Mouse (Mus musculus): ENCODE measurements around the gene Ankmy2. TPM values are rescaled to one million over a fixed set of nuclear protein-coding genes. Genes with fewer than 3 reads are reported as not detected.

The Ankmy2 gene
- polyA plus RNA-seq (2016; fragmentation: Nextera tagmentation; extraction: Ambion mirVana), result 34.5 and 38.4 TPM in 2 replicates

DNA sequence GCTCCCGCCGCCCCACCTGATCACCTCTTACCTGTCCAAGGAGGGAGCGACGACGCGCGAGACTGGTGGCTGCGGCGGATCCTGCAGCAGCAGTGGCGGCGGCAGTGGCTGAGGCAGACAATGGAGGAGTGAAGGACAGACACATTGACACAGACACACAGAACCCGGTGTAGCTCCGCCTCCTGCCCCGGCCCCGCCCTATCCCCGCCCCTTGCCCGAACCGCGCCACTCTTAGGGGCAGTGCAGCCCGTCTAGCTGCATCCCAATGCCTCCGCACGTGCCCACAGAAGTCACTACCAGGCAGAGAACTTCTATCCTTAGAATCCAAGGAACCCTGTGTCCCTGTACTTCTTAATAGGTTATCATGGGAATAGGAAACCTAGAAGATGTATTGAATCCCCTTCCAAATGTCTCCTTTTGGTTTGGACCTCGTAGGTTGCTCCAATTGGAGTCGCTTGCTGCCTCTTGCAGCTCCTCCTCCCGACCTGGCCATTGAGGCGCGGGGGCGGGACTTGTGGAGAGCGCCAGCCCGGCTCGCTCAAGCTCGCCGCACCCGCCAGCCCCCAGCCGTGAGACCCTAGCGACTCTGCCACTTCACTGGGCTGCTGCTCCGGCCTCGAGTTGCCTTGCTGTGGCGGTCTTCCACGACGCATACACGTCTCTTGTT lies at the start of gene Ankmy2:
Gene Ankmy2 (plus strand): TSS at position 478 of the 667 bp plus-strand sequence.
- no peaks in the 10 kb centered on the region for H3K27me3 ChIP-seq
- peak within 1 kb of the TSS; percentile 70 for H3K4me2 ChIP-seq (replicated peaks)
- peak; percentile 98 for ATAC-seq (ENCODE audit: low FRiP score)
- H3K36me3 ChIP-seq, result no peaks in the 10 kb centered on the region
- no peaks in the 10 kb centered on the region for H3K9me3 ChIP-seq (replicated peaks)
- peaks cover 22% of the 10 kb centered on the region for H3K4me1 ChIP-seq
- peak within 1 kb of the TSS; percentile 91 for H3K4me3 ChIP-seq
- peak within 1 kb of the TSS; percentile 92 for H3K27ac ChIP-seq
- WGBS, result under 1% methylated on average over 42 of the region's 42 CpGs
- peak within 1 kb of the TSS; percentile 91 for H3K9ac ChIP-seq

DNA sequence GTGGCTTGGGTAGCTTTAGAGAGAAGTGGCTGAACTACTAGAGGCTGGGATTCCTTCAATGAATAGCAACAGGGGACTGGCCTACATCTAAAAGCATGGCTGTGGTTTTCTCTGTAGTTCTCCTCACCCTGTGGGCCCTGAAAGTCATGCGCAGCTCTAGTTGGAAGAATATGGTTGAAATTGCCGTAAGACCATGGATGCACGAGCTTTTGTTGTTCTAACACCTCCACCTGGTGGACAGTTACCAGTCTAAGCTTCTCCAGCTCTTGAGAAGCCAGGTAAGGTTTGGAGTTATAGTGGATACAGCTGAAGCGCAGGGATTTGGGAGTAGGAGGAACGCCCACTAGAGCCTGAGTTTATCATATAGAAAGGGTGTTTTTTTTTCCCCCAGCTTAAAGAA lies 48.5 kb upstream of the Ankmy2 start:
- H3K27ac ChIP-seq, result no peak overlapping the region
- no peak overlapping the region for H3K9ac ChIP-seq
- no peaks in the 10 kb centered on the region for H3K9me3 ChIP-seq (replicated peaks)
- H3K4me3 ChIP-seq, result no peak overlapping the region
- WGBS, result 95% methylated on average over 5 of the region's 5 CpGs
- H3K4me2 ChIP-seq (replicated peaks), result no peak overlapping the region
- H3K36me3 ChIP-seq, result peaks cover 74% of the 10 kb centered on the region
- no peaks in the 10 kb centered on the region for H3K4me1 ChIP-seq
- H3K27me3 ChIP-seq, result no peaks in the 10 kb centered on the region
- ATAC-seq (ENCODE audit: low FRiP score), result no peak

DNA sequence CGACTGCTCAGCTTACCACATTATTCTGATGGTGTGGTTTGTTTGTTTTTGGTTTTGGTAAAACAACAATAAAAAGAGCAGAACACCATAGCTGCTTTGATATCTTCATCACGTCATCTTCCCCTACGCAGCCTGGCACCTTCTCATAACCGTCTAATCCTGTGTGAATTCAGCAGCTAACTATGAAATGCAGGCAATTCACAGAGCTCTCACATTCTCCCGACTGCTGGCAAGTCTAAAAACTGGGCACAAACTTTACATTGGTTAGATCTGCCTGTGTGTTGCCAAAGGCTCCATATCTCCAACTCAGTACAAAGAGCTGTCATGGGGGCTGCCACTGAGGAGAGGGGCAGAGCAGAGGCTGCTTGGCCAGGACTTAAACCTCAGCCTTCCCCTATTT lies 46.5 kb upstream of the Ankmy2 start:
- H3K4me3 ChIP-seq, result no peak overlapping the region
- WGBS, result 96% methylated on average over 5 of the region's 5 CpGs
- H3K9me3 ChIP-seq (replicated peaks), result no peaks in the 10 kb centered on the region
- no peaks in the 10 kb centered on the region for H3K4me1 ChIP-seq
- peaks cover 80% of the 10 kb centered on the region for H3K36me3 ChIP-seq
- H3K4me2 ChIP-seq (replicated peaks), result no peak overlapping the region
- no peak overlapping the region for H3K9ac ChIP-seq
- H3K27ac ChIP-seq, result no peak overlapping the region
- no peak for ATAC-seq (ENCODE audit: low FRiP score)
- no peaks in the 10 kb centered on the region for H3K27me3 ChIP-seq

DNA sequence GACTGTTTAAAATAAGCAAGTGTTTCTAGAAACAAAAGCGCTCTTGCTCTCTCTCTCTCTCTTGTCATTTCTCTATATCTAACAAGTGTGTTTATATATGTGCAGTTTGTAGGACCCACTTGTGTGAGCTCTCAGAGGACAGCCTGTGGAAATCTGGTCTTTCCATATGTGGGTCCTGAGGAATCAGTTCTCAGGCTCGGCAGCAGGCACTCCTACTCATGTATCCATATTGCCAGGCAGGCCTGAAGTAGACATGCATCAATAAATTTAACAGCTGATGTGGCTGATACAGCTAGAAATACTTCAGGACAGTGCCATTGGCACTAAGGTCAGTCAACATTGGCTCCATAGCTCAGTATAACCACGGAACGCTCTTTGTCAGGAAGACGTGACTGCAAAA lies 45.8 kb upstream of the Ankmy2 start:
- no peak overlapping the region for H3K9ac ChIP-seq
- no peak for ATAC-seq (ENCODE audit: low FRiP score)
- H3K27ac ChIP-seq, result no peak overlapping the region
- 92% methylated on average over 5 of the region's 5 CpGs for WGBS
- H3K4me1 ChIP-seq, result no peaks in the 10 kb centered on the region
- H3K36me3 ChIP-seq, result peaks cover 83% of the 10 kb centered on the region
- H3K27me3 ChIP-seq, result no peaks in the 10 kb centered on the region
- no peak overlapping the region for H3K4me2 ChIP-seq (replicated peaks)
- no peak overlapping the region for H3K4me3 ChIP-seq
- no peaks in the 10 kb centered on the region for H3K9me3 ChIP-seq (replicated peaks)

DNA sequence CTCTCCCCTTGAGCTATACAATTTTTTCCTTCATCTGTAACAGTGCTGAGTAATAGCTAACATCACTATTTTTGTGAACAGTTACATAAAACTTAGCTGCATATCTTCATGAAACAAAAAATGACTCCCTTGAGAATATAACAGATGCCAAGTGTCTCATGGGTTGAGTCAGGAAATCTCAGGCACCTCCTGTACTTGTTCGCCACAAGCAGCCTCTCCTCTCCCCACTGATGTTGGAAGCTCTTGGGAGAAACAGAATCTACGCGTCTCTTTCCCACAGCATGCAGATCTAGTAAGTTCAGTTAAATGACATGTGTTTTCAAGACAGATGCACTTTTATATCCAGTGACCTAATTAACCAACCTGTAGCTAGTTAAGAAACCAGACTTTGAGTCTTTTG lies 44.8 kb upstream of the Ankmy2 start:
- no peak for ATAC-seq (ENCODE audit: low FRiP score)
- Histone ChIP-seq H3K4me2 (replicated peaks) (no peak overlapping the region), H3K27me3 (no peaks in the 10 kb centered on the region), H3K4me1 (no peaks in the 10 kb centered on the region), H3K27ac (no peak overlapping the region), H3K36me3 (peaks cover 82% of the 10 kb centered on the region), H3K4me3 (no peak overlapping the region), H3K9me3 (replicated peaks) (no peaks in the 10 kb centered on the region), H3K9ac (no peak overlapping the region)
- 94% methylated on average over 3 of the region's 3 CpGs for WGBS

DNA sequence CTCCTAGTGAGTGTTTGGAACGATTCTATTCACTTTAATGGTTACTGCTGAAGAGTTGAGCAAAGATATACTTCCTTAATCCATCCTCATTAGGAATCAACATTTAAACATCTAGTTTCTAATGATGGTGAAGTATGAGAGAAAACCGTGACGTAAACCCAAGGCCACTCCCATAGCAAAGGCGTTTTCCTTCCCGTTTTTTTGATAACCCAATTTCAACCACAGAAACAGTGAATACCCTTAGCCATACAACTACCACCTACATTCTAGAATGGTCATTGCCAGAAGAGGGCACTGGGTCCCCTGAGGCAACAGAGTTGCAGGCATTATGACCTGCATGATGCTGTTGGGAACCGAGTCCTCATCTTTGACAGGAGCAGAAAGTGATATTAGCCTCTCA lies 39.8 kb upstream of the Ankmy2 start:
- Histone ChIP-seq H3K9me3 (replicated peaks) (no peaks in the 10 kb centered on the region), H3K4me1 (no peaks in the 10 kb centered on the region), H3K9ac (no peak overlapping the region), H3K4me2 (replicated peaks) (no peak overlapping the region), H3K27ac (no peak overlapping the region), H3K27me3 (no peaks in the 10 kb centered on the region), H3K36me3 (peaks cover 70% of the 10 kb centered on the region), H3K4me3 (no peak overlapping the region)
- ATAC-seq (ENCODE audit: low FRiP score), result no peak
- WGBS, result 94% methylated on average over 6 of the region's 6 CpGs

DNA sequence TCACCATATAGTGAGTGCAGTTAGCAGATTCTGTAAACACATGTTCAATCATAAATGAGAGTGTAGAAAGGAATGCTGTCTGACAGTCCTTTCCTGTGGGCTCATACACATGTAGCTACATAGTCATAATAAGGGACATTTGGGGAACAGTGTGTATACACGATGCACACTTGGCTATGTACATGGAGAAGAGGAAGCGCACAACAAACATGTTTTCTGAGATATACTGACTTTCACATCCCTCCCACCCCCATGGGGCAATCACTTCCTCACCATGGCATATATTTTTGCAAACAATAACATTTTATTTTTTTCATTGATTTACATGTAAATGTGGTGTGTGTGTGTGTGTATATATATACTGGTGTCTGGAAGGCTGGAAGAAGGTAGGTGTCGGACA lies 37.7 kb upstream of the Ankmy2 start:
- Histone ChIP-seq H3K27ac (no peak overlapping the region), H3K4me1 (no peaks in the 10 kb centered on the region), H3K36me3 (peaks cover 67% of the 10 kb centered on the region), H3K4me3 (no peak overlapping the region), H3K9ac (no peak overlapping the region), H3K4me2 (replicated peaks) (no peak overlapping the region), H3K9me3 (replicated peaks) (no peaks in the 10 kb centered on the region), H3K27me3 (no peaks in the 10 kb centered on the region)
- WGBS, result 93% methylated on average over 3 of the region's 3 CpGs
- ATAC-seq (ENCODE audit: low FRiP score), result no peak

DNA sequence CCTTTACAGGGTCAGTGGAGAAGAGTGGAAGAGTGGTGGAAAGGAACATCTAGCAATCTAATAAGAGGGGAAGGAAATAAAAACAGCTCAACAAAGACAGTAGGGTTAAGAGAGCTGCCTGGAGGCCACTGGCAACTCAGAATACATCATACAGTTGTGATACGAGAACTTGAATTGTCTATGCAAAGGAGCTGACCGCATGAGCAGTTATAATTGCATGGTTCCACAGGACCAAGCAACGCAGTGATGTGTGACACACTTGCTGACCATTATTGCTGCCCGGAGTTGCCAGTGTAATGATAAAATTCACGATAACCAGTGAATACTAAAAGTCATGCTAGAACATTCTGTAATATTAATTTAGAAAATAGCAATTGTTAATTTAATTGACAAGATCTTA lies 30.9 kb upstream of the Ankmy2 start:
- Histone ChIP-seq H3K4me2 (replicated peaks) (no peak overlapping the region), H3K9ac (no peak overlapping the region), H3K4me1 (no peaks in the 10 kb centered on the region), H3K4me3 (no peak overlapping the region), H3K27ac (no peak overlapping the region), H3K9me3 (replicated peaks) (no peaks in the 10 kb centered on the region), H3K36me3 (peaks cover 38% of the 10 kb centered on the region), H3K27me3 (no peaks in the 10 kb centered on the region)
- no peak for ATAC-seq (ENCODE audit: low FRiP score)
- WGBS, result 94% methylated on average over 5 of the region's 5 CpGs

DNA sequence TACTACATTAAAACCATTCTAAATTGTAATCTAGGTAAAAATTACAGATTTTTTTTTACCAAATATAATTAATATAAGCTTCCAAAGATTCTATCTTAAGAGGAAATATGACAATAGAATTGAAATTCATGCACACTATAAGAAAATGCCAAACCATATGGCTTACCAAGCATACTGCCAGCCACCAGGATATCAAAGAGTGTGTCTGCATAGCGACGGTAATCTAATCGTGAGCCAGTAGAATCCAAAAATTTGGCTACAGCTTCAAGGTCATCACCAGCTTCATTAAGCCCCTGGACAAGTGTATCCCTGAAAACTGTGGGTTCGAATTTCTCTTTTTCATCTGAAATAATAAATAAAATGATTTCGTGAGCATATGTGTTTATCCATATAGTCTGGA lies 27.1 kb upstream of the Ankmy2 start:
- Histone ChIP-seq H3K27ac (no peak overlapping the region), H3K36me3 (peaks cover 42% of the 10 kb centered on the region), H3K9ac (no peak overlapping the region), H3K4me2 (replicated peaks) (no peak overlapping the region), H3K4me3 (no peak overlapping the region), H3K9me3 (replicated peaks) (no peaks in the 10 kb centered on the region), H3K4me1 (no peaks in the 10 kb centered on the region), H3K27me3 (no peaks in the 10 kb centered on the region)
- ATAC-seq (ENCODE audit: low FRiP score), result no peak
- WGBS, result 97% methylated on average over 5 of the region's 5 CpGs

DNA sequence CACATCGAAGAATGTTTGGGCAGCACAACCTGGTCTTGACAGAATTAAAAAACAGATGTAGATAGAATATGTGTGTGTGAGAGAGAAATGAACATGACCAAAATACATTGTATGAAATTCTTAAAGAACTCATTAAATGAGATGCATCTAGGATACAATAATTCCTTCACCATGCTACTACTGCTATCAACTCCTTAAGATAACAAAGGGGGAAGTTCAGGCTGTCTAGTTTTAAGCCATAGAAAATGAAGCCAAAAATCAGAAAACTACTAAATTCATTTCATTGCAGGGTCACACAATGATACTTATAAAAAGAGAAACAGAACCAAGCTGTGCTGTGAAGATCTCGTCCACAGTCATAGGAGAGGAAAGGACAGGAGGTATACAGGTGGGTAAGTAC lies 24.7 kb upstream of the Ankmy2 start:
- Histone ChIP-seq H3K36me3 (peaks cover 51% of the 10 kb centered on the region), H3K9ac (no peak overlapping the region), H3K4me1 (no peaks in the 10 kb centered on the region), H3K4me2 (replicated peaks) (no peak overlapping the region), H3K27ac (no peak overlapping the region), H3K4me3 (no peak overlapping the region), H3K27me3 (no peaks in the 10 kb centered on the region), H3K9me3 (replicated peaks) (no peaks in the 10 kb centered on the region)
- ATAC-seq (ENCODE audit: low FRiP score), result no peak
- 94% methylated on average over 2 of the region's 2 CpGs for WGBS

DNA sequence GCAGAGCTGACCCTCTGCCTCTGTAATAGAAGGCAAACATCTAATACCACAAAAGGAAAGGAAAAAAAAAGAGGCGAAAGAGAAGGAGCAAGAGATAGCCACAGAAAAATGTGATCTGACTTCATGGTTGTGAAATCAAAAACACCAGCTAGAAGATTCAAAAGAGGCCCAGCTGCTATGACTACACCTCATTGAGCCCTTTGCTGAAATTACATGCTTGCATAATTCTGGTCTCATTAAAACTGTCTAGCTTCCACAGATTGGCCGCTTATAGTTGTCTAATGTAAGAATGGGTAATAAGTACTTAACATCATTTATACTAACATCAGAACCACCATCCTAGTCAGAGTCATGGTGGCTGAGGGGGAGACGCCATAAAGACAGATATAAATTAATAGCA lies 24.2 kb upstream of the Ankmy2 start:
- H3K4me2 ChIP-seq (replicated peaks), result no peak overlapping the region
- no peak for ATAC-seq (ENCODE audit: low FRiP score)
- WGBS, result 81% methylated on average over 3 of the region's 3 CpGs
- no peak overlapping the region for H3K9ac ChIP-seq
- no peak overlapping the region for H3K27ac ChIP-seq
- no peaks in the 10 kb centered on the region for H3K27me3 ChIP-seq
- H3K36me3 ChIP-seq, result peaks cover 53% of the 10 kb centered on the region
- no peak overlapping the region for H3K4me3 ChIP-seq
- no peaks in the 10 kb centered on the region for H3K9me3 ChIP-seq (replicated peaks)
- H3K4me1 ChIP-seq, result no peaks in the 10 kb centered on the region

DNA sequence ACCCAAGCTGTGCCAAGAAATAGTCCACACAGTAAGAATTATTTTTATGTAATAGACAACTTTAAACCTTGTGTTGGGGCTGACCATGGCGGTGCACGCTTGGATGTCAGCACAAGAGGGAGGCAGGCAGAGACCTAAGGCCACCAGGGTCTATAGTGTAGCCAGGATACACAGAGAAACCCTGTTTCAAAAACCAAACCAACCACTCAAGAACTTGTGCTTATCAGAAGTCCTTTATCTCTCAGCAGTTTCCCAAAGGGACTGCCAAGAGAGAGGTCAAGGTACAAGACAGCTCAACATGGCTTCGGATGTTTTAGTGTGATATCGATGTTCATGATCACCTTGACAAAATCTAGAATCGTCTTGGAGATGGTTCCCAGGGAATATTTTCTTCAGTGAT lies 23.4 kb upstream of the Ankmy2 start:
- Histone ChIP-seq H3K4me3 (no peak overlapping the region), H3K4me1 (no peaks in the 10 kb centered on the region), H3K4me2 (replicated peaks) (no peak overlapping the region), H3K36me3 (peaks cover 52% of the 10 kb centered on the region), H3K27ac (no peak overlapping the region), H3K9me3 (replicated peaks) (no peaks in the 10 kb centered on the region), H3K9ac (no peak overlapping the region), H3K27me3 (no peaks in the 10 kb centered on the region)
- WGBS, result 93% methylated on average over 5 of the region's 5 CpGs
- ATAC-seq (ENCODE audit: low FRiP score), result no peak

DNA sequence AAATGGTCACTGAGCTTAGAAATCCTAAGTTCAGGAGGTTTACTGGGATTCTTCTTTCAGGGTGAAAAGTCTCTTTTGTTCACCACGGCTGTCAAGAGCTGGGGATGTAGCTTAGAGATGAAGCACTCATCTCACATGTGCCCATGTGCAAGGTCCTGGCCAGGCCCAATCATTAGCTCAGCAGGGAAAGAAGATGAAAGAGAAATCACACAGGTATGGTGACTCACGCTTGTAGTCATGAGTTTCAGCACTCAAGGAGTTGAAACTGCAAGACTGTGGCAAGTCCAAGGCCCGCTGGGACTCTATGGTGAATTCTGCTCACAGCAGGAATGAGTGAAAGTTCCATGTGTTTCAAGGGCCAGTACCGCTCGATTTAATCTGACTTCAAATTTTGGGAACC lies 22.8 kb upstream of the Ankmy2 start:
- Histone ChIP-seq H3K4me1 (no peaks in the 10 kb centered on the region), H3K27ac (no peak overlapping the region), H3K27me3 (no peaks in the 10 kb centered on the region), H3K4me3 (no peak overlapping the region), H3K36me3 (peaks cover 49% of the 10 kb centered on the region), H3K9me3 (replicated peaks) (no peaks in the 10 kb centered on the region), H3K4me2 (replicated peaks) (no peak overlapping the region), H3K9ac (no peak overlapping the region)
- WGBS, result 92% methylated on average over 5 of the region's 5 CpGs
- ATAC-seq (ENCODE audit: low FRiP score), result no peak

Data from hindbrain, embryonic 12.5 days (tissue).